Mouse (Mus musculus): ENCODE results near the gene Polr1d.

Gene Polr1d

DNA sequence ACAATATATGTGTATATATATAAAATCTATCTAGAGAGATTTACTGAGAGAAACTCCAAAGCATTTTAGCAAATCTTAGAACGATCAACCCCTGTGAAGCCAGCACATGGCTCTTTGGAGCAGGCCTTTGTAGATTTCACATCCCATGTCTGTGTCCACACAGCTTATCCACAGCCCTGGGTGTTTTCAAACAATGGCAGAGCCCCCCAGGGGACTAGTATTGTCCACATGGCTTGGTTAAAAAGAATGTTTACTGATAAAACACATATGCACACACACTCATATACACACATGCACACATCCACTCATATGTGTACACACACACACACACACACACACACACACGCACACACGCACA is 58.2 kb downstream of the Polr1d start:
- no peak for DNase-seq (ENCODE audit: low spot score in 2 of 2)

DNA sequence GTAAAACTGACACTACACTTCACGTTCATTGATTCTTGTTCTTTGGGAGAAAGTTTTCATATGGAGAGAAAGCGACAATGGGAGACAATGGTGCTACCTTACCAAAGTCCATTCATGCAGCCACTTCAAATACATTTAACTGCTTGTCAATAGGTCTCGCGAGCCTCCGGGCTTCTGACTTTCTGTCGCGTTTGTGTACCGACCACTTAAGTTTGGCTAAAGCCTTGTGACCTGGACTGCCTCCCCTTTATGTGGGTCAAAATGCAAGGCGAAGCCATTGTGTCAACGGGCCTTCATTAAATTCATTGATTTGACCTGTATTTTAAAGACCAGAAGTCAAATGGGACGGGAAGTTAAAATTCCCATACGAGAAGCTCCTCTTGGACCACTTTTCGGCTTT is 59.1 kb downstream of the Polr1d start:
- DNase-seq (ENCODE audit: low spot score in 2 of 2), result no peak

DNA sequence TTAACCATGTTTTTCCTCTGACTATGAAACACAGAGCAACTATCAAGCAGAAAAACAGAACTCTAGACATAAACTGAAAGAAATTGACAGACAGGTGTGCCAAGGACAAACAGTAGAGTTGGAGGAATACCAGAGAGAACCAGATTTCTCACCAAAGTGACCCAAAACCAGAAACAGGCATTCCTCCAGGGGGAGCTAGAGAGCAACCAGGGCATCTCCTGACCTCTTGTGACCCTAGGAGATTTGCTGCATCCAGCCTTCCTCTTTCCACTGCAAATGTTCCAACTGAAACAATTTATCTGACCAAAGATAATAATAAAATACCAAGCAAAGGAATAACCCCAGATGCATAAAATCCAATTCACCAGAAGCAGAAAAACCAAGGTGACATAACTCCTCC is 70.5 kb downstream of the Polr1d start:
- DNase-seq (ENCODE audit: low spot score in 2 of 2), result no peak

DNA sequence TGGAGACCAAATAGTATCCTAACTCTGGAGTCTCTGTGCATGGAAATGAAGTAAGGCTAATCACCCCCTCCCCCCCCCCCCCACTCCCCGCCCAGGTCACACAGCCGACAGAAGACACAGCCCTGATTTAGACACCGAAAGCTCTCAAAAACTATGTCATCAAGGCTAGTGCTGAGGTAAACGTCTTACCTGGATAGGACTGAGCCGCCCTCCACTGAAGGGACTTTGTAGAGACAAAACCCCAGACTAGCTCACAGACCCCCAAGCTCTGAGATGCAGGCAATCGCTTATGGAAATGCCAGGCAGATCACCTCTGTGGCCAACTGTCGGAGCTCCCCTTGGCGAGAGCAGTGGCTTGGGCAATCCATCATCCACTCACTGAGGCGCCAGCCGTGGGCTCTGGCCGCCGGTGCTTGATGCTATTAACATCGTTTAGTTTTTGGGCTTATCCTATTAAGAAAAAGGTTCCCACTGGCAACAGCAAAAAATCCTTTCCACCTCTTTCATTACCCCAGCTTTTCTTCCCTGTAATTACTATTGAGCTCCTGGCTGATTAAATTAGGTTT is 78.0 kb downstream of the Polr1d start:
- DNase-seq (ENCODE audit: low spot score in 2 of 2), result no peak

DNA sequence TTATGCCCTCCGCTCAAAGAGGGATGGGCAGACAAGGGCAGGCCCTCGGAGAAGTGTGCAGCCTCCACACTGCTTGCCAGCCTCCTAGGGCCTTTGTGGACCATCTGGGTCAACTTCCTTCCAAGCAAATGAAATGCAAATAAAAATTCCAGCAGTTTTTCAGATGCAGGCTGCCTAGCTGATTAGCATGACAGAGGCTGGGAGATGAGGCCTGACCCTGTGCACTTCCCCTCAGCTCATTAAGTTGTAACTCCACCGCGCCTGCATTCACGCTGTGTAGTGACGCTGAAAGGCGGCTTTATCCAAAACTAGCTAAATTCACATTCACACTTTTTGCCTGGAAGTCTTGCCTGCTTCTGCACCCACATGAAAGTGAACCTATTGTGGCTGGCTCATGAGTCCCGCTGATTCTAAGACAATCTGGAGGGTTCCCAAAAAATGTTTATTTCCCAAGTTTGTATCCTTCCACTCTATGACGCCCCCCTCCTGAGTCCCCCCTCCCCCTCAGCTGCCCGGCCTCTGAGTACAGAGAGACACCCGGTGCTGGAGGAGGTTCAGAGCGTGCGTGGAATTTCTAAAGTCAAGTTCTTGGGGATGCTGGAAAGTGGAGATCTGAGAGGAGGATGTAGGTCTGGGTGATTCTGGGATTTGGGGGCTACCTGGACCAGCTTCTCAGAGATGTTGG is 78.7 kb downstream of the Polr1d start:
- no peak for DNase-seq (ENCODE audit: low spot score in 2 of 2)

DNA sequence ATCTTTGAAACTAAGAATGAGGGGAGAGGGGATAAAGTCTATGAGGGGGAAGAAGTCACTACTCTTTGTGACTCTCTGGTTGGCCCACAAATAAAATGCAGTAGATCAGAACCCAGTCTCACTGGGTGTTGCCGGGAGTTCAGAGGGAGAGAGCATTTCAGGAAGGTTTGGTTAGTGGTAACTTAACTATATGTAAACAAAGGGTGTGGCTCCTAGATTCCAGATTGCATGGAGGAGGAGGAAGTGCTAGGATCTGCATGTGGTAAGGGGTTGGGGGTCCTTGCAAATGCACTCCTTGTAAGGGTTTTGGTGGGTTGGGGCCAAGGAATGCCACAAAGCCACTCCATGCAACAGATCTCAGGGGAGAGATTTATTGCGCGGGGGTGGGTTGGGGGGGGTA is 79.5 kb downstream of the Polr1d start:
- DNase-seq (ENCODE audit: low spot score in 2 of 2), result no peak

DNA sequence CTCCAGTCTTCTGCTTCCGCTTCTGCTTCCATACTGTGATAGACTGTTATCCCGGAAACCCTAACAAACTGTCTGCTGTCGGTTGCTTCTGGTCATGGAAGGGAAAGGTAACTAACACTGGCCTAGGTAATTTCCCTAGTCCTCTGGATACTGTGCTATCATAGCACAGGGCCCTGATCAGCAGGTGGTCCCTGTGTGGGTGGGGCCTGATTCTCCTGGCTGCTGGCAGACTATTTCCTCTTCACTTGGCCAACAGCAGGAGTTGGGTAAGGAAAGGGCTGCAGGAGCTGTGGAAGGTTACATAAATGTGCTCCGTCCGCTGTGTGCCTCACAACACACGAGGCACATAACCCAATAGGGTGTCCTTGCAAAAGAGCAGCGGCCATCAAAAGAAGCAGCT is 80.6 kb downstream of the Polr1d start:
- no peak for DNase-seq (ENCODE audit: low spot score in 2 of 2)

DNA sequence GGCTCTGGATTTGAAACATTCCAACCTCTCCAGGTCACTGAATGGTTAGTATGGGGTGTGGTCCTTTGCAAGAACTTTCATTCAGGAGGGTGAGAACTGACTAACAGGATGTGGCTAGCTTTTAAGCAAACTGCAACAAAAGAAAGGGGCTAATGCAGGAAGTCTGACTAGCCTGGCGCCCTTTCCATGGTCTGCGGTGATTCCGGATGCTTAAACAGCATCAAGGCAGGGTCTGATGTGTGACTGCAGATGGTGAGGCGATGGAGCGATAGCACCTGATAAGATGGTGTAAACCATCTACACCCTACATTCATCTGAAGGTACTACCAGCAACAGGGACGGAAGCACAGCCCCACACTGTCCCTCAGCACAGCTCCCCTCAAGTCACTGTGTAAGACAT is 82.5 kb downstream of the Polr1d start:
- no peak for DNase-seq (ENCODE audit: low spot score in 2 of 2)

DNA sequence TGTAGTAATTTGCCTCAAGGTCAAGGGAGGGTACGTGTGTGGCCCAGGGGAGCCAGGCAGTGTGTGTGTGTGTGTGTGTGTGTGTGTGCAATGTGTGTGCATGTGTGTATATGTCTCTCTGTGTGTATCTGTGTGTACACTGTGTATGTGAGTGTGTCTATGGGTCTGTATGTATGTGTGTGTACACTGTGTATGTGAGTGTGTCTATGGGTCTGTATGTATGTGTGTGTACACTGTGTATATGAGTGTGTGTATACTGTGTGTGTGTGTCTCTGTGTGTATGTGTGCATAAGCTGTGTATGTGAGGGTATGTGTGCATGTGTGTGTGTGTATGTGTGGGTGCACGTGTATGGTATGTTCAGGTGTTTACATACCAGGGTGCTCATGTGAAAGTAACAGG is 82.9 kb downstream of the Polr1d start:
- DNase-seq (ENCODE audit: low spot score in 2 of 2), result no peak

Measured in spleen, postnatal 4 days (tissue).